Mouse (Mus musculus) cerebellum, adult 2 months (tissue): ENCODE data around the gene Dido1.

Experiments used
- CTCF ChIP-seq: fragments of 200-500 bp; IDR thresholded peaks from 2 replicates; pipeline ENCODE4 v1.5.1; 2011; ENCODE audit warnings: low read depth, mild to moderate bottlenecking, control low read depth, low read length, moderate library complexity, borderline replicate concordance; ENCODE audit not compliant: insufficient read depth
- POLR2A ChIP-seq: fragments of 200-500 bp; IDR thresholded peaks from 2 replicates; pipeline ENCODE4 v1.6.1; 2011; ENCODE audit warnings: low read length, control low read depth, borderline replicate concordance; ENCODE audit not compliant: insufficient read depth

DNA sequence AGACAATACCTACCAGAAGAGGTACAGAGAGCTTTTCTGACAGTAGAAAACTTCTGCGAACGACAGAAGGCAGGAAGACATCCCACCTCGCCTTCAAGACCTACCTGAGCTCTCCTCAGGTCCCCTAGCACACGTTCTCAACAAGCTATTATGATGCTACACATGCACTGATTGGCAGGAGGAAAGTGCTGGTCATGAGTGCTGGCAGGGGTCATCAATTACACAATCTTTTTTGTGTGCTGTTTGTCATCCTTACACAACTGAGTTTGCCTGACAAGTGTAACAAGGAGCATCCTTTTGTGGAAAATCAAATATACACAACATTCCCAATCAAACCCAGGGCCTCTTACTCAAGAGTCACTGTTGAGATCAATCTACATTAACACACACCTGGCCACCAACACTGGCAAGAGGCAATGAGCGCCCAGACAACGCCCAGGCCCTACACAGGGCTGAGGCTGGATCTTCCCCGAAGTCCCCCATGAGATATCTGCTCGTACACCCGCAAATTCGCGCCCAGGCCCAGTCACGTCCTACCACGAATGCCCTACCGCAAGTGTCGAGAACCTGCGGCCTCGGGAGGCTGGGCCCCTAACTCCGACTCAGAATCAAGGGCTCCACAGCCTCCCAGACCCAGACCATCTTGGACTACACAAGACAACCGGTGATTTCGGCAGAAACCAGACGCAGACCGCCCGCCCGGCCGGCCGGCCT, 8.6 kb downstream of the Dido1 start:
- TF ChIP-seq POLR2A (no peak), CTCF (no peak)
